Mouse (Mus musculus) bone marrow macrophage, adult 2 months (primary cell): ENCODE results near the gene Noxred1.

ENCODE experiments used
- CTCF ChIP-seq: IDR thresholded peaks from 2 replicates; pipeline ENCODE4 v1.5.1; 2012; ENCODE audit warnings: low read depth, mild to moderate bottlenecking, low read length, moderate library complexity
- POLR2A ChIP-seq: IDR thresholded peaks from 2 replicates; pipeline ENCODE4 v1.6.1; 2012; ENCODE audit warnings: mild to moderate bottlenecking, low read depth, low read length, borderline replicate concordance

- no peak for TF ChIP-seq CTCF
- no peak for TF ChIP-seq POLR2A
Measured at GRCm38 (mm10) chr12:87238632-87239031, at the start of gene Noxred1.
